Mouse (Mus musculus): ENCODE results near the gene Slc40a1.

GRCm38 (mm10) chr1:45881228-45881832 is 45.0 kb downstream of the Slc40a1 start:
- no peak for TF ChIP-seq POLR2A (IDR thresholded peaks at IDR 0.05; ENCODE audit: borderline replicate concordance, extremely low read depth, low read depth, low read length)
- TF ChIP-seq CTCF (IDR thresholded peaks at IDR 0.05; ENCODE audit: insufficient read depth, low read length): no peak

Measured in lung, adult 2 months (tissue).